Mouse (Mus musculus) adrenal gland, adult 8-10 months (tissue): ENCODE measurements around the gene Sema7a. TPM values are rescaled to one million over a fixed set of nuclear protein-coding genes. Genes with fewer than 3 reads are reported as not detected.

Source experiments
- DNase-seq: peaks from one replicate; pipeline ENCODE4 v3.0.0; 2022
- total RNA-seq, 4 experiments: library from RNA; stranded (reverse); gene quantifications; 2 replicates each; pipeline ENCODE4 v1.2.4; 2022

Gene Sema7a
- total RNA-seq, 4 experiments from 2014 or later = 9.5 to 23.8 (median 17.6) TPM

DNA sequence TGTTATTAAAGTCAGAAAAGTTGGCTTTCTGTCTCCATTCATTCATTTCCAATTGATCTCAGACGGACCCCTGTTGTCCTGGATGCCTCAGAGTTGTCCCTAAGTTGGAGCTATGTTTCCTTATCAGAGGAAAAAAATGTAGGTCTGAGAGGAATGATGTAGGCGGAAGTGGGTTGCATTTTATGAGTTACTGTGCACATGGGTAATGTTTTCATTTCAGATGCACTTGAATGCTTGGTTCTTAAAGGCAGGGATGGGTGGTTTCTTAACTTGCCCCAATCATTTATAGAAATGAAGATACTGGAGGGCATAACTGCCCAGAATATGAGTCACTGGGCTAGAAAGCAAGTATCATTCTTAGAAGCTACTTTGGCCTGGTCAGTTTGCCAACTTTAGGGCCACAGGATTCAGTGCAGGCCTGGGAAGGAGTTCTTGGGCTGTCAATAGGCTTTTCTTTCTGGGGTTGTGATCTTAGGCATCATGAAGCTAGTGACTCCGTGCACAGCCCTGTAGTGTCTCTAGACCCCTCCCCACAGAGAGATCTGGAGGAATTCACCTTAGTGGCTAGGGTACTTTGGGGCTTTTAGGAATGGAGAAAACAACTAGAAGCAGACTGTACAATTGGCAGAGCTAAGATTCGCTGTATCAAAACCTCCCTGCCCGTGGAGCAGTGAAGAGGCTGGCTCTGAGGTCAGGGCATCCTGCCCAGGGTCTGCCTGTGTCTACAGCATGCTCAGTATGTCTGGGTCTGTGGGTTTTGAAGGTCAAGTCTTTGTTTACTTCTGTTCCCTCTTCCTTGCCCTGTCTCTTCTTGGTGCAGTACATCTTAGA, 1.5 kb upstream of the Sema7a start:
- no peak for DNase-seq

DNA sequence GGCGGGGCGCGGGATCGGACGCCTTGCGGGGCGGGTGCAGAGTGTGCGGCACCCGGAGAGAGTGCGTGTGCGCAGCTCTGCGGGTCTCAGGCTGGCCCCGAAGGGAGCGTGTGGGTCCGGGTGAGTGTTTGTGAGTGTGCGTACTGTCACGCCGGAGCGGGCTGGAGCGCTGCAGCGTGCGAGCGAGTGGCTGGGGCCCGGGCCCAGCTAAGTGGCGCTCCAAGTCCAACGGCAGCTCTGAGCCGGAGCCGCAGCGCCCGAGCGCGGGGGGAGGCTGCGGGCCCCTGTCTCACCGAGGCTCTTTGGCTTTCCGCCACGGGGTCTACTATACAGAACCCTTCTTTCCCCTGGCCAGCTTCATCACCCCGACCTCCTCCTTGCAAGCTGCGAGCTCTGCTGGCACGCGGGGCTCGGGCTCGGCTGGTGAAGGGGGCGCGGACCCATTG, 460 bp downstream of the Sema7a start:
- DNase-seq = no peak

DNA sequence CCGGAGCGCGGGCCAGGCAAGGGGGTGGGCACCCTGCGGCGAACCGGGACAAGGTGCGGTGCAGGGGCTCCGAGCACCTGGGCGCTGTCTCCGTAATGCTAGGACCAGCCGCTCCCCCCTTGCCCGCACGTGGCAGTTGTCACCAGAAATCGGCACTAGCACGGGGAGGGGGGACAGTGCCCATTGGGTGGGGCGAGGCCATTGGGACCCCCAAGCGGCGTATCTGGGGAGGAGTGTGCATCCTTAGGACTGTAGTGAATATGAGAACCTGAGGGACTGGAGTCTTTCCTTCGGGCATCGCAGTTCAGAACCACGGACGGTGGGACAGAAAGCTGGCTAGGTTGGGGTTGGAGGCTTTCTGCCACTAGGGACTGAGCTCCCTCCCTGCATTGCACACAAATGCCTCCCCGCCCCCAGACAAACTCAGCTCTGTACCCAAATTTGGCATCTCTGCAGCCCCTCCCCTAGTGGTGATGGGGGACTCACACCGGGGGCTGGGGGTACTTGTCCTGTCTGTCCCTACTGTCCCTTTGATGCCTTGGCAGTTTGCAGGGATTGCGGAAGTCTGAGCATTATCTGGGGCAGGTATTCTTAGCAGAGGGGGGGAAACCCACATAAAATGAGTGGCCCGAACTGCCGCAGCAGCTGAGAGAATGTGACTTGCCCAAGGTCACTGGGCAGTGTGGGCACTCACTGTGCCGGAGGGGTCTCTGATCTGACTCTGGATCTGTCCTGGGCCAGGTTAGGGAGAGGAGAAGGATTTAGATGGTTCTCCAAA, 1.1 kb downstream of the Sema7a start:
- DNase-seq = no peak

DNA sequence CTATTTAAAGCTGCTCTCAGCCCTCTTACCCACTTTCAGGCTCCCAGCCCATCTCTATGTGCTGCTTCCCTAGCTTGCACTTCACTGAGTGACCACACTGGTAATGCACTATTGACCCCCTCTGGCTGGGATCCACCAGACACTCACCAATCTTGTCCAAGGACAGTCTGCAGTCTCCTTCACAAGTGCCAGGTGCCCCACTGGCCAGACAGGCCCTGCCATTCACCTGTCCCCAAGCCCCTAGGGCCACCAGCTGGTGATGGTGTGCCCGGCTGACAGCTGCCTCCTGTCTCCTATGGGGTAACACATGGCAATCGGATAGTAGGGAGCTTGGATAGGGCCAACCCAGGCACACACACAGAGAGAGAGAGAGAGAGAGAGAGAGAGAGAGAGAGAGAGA, 2.1 kb downstream of the Sema7a start:
- no peak for DNase-seq

DNA sequence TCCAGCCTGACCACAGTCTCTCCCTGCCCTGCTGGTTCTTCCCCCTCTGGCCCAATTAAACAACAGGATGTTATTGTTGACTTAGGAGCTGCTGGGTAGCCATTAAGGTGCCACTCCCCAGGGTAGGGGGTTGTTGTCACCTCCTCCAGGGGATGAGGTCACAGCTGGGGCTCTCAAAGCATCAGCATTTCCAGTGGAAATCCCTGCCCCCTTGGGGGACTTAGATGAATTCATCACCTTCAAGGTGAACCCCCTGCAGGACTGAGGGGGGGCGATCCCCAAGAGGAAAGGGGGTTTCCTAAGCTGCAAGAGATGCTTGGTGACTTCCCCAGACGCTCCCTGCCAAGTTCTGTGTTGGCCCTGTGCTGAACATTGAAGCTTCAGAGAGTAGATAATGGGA, 3.2 kb downstream of the Sema7a start:
- no peak for DNase-seq

DNA sequence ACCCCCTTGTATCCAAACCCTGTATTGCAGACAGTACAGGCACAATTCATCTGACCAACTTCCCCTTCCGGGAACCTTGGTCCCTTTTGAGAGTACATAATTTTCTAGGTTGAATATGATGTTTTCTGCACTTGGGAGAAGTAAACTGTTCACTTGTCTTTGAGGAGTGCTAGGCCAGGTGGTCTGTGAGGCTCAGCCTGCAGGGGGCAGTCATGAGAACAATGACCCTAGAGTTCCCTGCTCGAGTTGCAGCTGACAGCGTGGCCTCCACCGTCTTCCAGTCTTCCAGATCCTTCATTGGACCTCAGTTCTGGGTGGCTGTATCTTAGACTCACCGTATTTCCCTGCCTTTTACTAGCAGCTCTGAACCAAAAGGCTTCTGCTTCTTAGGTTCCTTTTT, 4.7 kb downstream of the Sema7a start:
- no peak for DNase-seq

DNA sequence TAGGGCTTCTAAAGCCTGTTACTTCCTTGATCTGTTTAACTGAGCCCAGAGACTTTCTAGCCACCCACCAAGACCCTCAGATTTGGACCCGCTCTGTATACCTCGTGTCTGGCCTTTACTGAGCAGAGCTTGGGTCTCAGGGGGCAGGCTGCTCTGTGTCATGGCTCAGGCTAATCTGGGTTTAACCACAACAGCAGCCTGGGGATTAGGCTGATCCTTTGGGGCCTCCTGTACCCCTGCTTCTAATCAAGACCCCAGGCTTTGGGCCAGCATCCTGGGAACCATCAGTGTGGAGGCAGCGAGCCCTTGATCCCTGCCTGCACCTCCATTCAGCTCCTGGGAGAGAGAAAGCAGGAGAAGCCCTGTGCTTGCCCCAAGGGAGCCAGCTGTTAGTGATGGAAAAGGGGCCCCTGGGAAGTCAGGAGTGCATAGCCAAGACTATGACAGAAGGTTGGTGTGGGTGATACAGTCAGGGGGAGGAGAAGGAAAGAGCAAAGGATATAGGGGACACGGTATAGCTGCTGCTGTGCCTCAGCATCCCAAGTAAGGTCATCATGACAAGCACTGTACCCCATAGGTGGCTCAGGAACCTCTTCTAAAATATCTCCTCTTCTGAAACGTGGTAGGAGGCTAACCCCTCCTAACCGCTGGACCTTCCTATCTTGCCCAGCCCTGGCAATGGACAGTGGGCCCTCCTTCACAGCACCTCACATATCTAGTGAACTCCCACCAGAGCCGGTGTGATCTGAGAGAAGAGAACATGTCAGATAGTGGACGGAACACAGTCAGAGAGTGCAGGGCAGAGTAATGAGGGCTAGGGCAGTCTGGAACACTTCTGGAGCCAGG, 6.1 kb downstream of the Sema7a start:
- no peak for DNase-seq

DNA sequence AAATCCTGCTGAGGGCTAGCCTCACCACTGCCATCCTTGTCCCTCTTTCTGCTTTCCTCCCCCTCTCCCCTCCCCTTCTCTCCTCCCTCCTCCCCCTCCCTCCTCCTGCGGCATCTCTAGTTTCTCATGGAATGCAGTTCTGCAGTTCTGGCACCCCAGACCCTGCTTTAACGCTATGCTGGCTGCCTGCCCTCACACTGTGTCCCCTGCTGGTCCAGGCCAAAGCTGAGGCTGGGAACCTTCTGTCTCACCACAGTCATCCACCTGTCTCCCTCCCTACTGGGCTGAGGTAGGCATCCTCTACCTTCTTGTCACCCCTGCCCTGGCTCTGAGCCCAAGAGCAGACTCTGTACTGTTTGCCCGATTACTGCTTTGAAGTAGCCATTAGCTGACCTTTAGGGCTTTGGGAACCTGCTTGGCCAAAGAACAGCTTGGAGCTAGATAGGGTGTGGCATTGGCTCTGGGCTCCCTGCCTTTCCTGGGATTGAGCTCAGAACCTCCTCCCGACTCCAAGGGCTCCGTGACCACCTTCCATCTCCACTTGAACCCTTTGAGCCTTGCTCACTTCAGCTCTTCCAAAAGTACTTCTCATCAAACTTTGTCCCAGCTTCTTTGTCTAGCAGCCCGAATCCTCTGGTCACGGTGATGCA, 7.6 kb downstream of the Sema7a start:
- no peak for DNase-seq

DNA sequence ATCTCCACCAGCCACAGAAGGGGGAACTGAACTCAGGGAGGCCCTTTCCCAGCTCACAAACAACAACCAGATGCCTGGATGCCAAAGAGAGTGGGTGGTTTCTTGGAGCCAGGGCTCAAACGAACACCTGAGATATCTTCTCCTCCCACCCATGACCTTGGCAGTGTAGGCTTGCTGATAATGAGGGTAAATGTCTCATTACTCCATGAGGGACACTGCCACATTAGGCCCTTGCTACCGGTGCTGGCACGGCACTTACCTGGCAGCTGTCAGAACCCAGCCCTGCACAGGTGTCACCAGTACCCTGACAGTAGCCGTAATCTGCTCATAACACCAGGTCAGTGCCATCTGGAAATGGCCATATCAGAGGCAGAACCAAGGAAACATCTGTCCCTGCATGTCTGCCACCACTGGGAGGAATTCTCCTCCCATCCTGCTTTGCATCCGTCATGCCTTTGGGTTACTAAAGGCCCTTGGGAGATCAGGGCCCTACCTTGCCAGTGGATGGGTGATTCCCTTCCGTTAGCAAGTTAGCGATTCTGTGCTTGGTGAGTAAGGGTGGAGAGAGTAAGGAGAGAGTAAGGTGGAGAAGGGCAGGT, 8.5 kb downstream of the Sema7a start:
- no peak for DNase-seq

DNA sequence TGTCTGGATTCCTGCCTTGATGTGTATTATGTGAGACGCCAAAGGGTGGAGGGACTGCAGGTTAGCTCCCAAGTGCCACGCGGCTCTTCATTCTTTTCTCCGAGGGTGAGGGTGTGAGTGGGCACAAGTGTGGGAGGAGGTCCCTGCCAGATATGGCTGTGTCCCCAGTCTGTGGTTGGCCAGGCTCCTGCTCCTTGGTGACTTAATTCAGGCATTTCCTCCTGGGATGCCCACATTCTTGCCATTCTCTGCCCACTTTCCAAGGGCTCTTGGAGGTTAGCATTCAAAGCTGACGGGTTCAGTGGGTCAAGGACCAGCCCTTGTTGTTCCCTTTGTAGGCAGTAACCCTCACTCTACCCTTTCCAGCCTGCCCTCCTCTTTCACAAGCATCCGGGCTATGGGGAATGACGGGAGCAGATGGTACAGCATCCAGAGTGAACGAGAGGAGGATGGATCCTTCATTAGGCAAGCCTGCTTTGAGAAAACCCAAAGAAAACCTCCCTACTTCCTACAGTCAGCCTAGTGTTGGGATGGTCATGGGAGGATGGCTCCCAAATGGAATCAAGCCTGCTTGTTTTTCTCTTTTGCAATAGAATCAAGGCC, 9.3 kb downstream of the Sema7a start:
- DNase-seq = no peak

DNA sequence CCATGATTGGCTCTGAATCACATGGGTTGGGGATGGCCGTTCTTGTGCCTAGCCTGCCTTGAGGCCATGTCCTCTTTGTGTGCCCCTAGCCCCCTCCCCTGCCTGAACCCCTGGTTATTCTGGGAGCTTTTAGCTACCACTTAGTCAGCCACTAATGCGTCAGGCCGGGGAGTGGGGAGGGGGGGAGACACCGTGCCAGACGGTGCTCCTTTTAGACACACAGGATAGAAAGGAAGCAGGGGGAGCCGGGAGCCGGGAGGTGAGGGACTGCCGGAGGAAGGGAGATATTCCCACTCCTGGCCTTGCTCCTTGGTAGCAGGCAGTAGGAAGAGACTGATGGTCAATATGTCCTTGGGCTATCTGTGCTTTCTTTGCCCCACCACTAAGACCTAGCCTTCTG, 10.0 kb downstream of the Sema7a start:
- no peak for DNase-seq

DNA sequence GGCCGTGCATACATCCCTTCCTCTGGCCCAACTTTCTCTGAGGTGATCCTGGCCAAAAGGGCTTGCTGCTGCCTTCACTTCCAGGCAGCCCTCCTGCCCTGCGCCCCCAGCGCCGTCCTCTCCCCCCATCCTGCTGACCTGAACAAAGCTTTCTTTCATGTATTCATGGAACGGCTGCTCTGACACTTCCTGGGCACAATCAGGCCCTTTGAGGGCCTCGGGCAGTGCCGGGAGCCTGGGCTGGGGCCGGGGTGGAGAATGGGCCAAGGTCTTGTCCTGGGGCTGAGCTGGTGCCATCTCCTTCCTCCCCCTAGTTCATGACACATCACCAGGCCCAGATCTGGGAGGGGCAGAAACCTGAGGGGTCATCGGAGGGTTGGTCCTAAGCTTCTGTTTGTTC, 10.6 kb downstream of the Sema7a start:
- DNase-seq = no peak

DNA sequence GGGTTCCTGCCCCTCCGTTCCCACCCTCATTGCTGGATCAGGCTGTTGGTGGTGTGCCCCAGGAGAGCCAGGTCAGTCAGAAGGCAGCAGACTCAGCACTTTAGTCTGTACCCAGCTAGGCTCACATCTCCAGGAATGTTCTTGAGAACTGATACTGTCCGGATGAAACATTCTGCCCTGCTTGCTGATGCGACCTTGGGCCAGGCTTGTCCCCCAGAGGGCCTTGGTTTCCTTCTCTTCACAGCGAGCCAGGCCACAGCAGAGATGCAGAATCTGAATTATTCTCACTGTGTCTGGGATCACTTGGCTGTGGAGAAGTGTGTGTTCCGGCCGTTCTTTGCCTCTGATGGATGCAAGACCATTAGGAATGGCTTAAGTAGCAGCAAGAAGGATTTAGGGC, 12.1 kb downstream of the Sema7a start:
- no peak for DNase-seq

DNA sequence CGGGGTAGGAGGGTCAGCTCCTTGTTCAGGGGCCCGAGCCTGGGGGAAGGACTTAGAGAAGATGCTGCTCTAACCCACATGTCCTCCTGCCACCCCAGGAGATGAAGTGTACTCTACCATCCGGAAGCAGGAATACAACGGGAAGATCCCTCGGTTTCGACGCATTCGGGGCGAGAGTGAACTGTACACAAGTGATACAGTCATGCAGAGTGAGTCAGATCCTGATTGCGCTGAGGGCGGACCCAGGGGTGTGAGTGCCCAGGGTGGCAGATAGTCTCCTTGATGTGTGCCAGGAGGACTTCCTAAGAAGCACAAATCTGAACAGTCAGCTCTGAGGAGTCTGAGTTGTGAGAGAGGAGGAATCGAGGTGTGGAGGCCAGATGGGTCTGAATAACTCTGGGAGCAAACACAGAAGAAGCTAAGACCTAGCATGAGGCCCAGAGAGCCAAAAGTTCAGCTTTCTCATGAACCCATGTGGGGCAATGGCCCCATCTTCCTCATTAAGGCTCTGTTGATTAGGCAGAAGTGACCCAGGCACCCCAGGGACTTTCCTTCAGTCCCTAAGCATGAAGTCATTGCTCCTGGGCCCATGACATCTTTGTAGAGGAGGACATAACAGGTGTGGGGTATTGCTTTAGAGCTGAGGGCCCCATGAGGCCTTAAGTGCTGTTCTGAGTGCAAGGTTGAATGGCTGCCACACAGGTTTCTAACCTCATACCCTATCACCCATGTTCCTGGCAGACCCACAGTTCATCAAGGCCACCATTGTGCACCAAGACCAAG, 15.2 kb downstream of the Sema7a start:
- DNase-seq = peak; percentile 64

DNA sequence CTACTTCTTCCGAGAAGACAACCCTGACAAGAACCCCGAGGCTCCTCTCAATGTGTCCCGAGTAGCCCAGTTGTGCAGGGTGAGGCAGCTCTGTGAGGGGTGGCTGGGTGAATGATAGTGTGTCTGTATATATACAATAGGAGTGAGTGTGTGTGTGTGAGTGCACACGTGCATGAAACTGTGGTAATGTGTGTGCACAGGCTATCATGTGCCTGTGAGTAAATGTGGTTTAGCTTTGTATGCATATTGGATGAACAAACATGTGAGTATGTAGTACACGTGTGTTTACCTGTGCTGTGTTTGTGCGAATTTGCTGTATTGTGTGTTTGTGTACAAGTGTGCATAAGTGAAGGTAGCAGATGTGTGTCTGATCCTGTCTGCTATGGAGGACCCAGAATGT, 15.9 kb downstream of the Sema7a start:
- no peak for DNase-seq

DNA sequence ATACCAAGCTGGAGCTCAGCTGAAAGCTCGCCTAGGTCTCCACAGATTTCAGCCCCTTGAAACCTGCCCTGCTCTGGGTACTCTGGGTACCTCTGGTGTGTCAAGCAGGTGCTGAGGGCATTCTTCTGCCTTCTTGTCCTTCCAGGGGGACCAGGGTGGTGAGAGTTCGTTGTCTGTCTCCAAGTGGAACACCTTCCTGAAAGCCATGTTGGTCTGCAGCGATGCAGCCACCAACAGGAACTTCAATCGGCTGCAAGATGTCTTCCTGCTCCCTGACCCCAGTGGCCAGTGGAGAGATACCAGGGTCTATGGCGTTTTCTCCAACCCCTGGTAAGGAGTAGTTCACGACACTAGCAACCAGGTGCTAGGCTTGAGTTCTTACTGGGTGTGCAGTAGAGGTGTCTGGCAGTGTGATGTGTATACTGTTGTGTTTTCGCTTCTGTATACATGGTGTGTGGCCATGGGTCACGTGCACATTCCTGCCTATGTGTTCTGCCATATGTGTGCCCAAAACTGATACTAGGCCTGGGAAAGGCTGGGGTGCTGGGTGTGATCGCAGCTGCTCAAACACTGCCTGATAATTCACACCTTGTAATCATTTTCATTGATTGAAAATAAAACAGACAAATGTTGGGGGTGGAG, 16.4 kb downstream of the Sema7a start:
- no peak for DNase-seq

DNA sequence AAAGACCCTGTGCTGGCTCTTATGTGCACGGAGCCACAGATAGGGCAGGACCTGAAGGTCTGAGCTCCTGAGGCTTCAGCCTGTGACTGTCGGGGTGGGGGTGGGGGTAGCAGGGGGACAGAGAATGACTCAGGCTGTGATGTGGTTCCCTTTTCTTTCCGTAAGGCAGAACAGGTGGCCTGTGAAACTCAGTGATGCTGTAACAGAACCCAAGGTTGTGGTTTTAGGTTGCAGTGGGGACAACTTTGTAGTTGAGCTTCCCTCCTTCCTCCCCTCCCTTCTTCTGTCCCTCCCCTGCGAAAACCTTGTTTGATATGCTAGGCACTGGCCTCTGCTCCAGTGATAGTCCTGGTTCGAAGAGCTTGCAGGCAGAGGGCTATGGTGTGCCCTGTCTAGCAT, 16.9 kb downstream of the Sema7a start:
- DNase-seq = no peak

DNA sequence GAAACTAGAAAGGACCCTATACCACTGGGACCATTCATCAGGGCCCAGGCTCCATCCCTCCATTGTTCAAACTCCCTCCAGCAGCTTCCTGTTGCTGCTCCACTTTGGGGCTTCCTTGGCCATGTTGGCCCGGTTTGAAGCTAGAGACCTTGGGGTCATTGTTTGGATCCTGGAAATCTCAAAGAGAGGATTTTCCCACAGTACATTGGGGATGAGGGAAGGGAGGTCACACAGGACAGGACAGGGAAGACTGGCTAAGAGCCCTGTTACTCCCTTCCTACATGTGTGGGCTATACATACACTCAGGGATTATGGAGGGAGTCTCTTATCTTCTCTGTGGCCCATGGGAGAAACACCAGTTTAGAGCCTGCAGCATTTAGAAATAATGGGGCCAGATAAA, 18.7 kb downstream of the Sema7a start:
- no peak for DNase-seq

DNA sequence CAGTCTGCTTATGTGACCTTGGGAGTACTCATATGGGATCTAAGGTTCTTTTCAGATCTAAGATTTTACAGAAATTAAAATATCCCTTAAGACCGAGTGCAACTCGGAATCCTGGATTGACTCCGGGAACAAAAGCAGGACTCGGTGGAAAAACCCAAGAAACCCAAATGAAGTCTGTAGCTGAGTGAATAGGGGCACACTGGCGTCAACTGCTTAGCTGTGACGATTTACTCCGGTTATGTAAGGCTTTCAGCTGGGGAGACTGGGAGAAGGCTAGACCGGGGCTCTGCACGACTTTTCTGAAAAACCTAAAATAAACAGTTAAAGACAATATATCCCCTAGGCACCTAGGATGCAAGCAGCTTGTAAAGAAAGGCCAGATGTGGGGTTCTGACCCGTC, 19.5 kb downstream of the Sema7a start:
- no peak for DNase-seq
